Mouse (Mus musculus) embryonic facial prominence, embryonic 10.5 days (tissue): Measurements from ENCODE around the gene Alk. TPM values are rescaled to one million over a fixed set of nuclear protein-coding genes. Genes with fewer than 3 reads are reported as not detected.
"Not testable (repeated sequence)": the region's sequence is repeated elsewhere in the genome, so short reads cannot be mapped to it uniquely, and the experiment has no call there.

Experiments used
- DNase-seq: peaks from one replicate; pipeline ENCODE4 v3.0.0-alpha.2; 2017; ENCODE audit warnings: low spot score
- H3K27ac ChIP-seq: fragments of 300-500 bp; sonication (generic); replicated peaks from 2 replicates; pipeline ENCODE4 v1.5.1; 2016; ENCODE audit warnings: mild to moderate bottlenecking
- H3K27me3 ChIP-seq: fragments of 300-500 bp; sonication (generic); replicated peaks from 2 replicates; pipeline ENCODE4 v1.6.1; 2016; ENCODE audit warnings: low read depth, mild to moderate bottlenecking; ENCODE audit not compliant: poor library complexity, severe bottlenecking
- H3K36me3 ChIP-seq: fragments of 300-500 bp; sonication (generic); replicated peaks from 2 replicates; pipeline ENCODE4 v1.6.1; 2016; ENCODE audit warnings: mild to moderate bottlenecking, moderate library complexity
- H3K4me1 ChIP-seq: fragments of 300-500 bp; sonication (generic); 2 replicates; pipeline ENCODE4 v1.6.1; 2016
- H3K4me3 ChIP-seq: fragments of 300-500 bp; sonication (generic); 2 replicates; pipeline ENCODE4 v1.5.1; 2016; ENCODE audit warnings: mild to moderate bottlenecking, moderate library complexity
- H3K9me3 ChIP-seq: fragments of 300-500 bp; sonication (generic); 2 replicates; pipeline ENCODE4 v1.6.1; 2016; ENCODE audit warnings: mild to moderate bottlenecking
- WGBS: fragments of 180-500 bp; shearing (Covaris S2); methylation state at CpG from one replicate; pipeline ENCODE4 v1.1.7; 2016; 5-methylcytosine and 5-hydroxymethylcytosine counted together
- polyA plus RNA-seq: library from polyadenylated mRNA; unstranded; fragments of >200 nt; fragmentation: Nextera tagmentation; extraction: Ambion mirVana; gene quantifications from 2 replicates; pipeline ENCODE4 v1.2.1, GENCODE M21; 2016

The Alk gene
- polyA plus RNA-seq, 1 experiment from 2014 or later: 0.40 TPM

DNA sequence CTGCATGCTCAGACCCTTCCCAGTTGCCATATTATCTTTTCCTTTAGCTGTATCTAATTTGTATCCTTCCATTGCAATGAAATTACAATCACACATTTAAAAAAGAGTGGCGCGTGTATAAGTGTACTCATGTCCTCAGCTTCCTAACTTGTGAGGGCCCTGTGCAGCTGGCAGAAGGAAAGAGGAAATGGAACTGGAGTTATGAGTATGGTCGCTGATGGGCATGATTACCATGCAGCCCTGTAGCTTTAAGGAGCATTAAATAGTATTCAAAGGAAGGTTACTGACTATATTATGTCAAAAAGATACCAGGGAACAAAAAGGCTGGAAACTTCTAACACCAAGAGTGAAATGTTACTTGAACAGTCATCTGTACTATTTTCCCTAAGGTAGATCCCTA lies 79.6 kb downstream of the Alk start:
- no peaks in the 10 kb centered on the region for H3K9me3 ChIP-seq

DNA sequence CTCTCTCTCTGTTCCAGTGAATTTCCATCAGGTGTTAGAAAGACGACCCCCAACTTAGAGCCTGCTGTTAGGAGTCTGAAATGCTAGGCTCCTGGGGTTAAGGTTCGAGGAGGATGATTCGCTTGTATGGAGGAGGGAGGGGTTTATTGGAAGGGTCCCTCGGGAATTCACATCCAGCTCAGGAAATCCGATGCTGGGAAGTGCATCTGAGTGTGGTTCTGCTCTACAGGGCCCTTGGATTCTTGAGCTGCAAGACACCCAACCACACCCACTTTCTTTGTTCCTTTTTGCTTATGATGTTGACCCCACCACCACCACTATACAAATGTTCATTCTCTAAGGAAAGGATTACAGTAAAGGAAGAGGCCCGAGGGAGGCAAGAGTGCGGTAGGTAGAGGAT lies 81.4 kb downstream of the Alk start:
- Histone ChIP-seq H3K36me3 (no peaks in the 10 kb centered on the region), H3K27ac (no peak overlapping the region), H3K9me3 (no peaks in the 10 kb centered on the region), H3K4me3 (no peak overlapping the region), H3K27me3 (no peaks in the 10 kb centered on the region), H3K4me1 (no peaks in the 10 kb centered on the region)
- WGBS: 46% methylated on average over 7 of the region's 7 CpGs
- DNase-seq: no peak

More for the DNA sequence above, 79.6 kb downstream of the Alk start:
- H3K27me3 ChIP-seq: no peaks in the 10 kb centered on the region
- WGBS: 92% methylated on average over 3 of the region's 3 CpGs
- H3K36me3 ChIP-seq: no peaks in the 10 kb centered on the region
- H3K4me3 ChIP-seq: no peak overlapping the region
- DNase-seq: no peak
- no peak overlapping the region for H3K27ac ChIP-seq
- no peaks in the 10 kb centered on the region for H3K4me1 ChIP-seq

DNA sequence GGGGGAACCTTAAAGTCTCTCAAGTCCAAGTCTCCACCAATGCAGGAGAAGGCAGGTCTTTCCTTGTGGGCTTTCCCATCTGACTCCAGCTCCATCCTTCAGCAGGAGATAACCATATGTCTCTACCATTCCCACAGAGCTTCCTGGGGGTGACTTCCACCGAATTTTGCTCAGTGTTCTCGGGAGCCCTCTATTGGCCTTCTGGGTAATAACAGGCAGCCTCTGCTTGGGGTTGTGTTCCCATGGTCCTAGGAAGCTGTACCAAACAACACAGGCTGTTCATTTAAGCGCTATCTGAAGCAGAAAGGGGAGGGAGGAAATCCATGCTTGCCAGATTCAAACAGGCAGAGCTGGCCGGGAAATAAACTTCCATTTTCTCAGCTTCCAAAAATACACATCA lies 82.0 kb downstream of the Alk start:
- Histone ChIP-seq H3K4me3 (no peak overlapping the region), H3K27me3 (no peaks in the 10 kb centered on the region), H3K9me3 (no peaks in the 10 kb centered on the region), H3K27ac (no peak overlapping the region), H3K36me3 (no peaks in the 10 kb centered on the region), H3K4me1 (no peaks in the 10 kb centered on the region)
- peak; percentile 43 for DNase-seq
- 22% methylated on average over 4 of the region's 4 CpGs for WGBS

- Histone ChIP-seq H3K27me3 (no peaks in the 10 kb centered on the region), H3K36me3 (no peaks in the 10 kb centered on the region), H3K27ac (no peak overlapping the region), H3K4me3 (no peak overlapping the region), H3K4me1 (no peaks in the 10 kb centered on the region), H3K9me3 (no peaks in the 10 kb centered on the region)
- WGBS: 93% methylated on average over 5 of the region's 5 CpGs
- DNase-seq: no peak
Observed at GRCm38 (mm10) chr17:72521353-72521752, 83.1 kb downstream of the Alk start.

- 87% methylated on average over 6 of the region's 6 CpGs for WGBS
- no peak for DNase-seq
- Histone ChIP-seq H3K36me3 (no peaks in the 10 kb centered on the region), H3K4me1 (no peaks in the 10 kb centered on the region), H3K9me3 (no peaks in the 10 kb centered on the region), H3K27me3 (no peaks in the 10 kb centered on the region), H3K4me3 (no peak overlapping the region), H3K27ac (no peak overlapping the region)
Observed at GRCm38 (mm10) chr17:72510746-72511145, 93.7 kb downstream of the Alk start.

DNA sequence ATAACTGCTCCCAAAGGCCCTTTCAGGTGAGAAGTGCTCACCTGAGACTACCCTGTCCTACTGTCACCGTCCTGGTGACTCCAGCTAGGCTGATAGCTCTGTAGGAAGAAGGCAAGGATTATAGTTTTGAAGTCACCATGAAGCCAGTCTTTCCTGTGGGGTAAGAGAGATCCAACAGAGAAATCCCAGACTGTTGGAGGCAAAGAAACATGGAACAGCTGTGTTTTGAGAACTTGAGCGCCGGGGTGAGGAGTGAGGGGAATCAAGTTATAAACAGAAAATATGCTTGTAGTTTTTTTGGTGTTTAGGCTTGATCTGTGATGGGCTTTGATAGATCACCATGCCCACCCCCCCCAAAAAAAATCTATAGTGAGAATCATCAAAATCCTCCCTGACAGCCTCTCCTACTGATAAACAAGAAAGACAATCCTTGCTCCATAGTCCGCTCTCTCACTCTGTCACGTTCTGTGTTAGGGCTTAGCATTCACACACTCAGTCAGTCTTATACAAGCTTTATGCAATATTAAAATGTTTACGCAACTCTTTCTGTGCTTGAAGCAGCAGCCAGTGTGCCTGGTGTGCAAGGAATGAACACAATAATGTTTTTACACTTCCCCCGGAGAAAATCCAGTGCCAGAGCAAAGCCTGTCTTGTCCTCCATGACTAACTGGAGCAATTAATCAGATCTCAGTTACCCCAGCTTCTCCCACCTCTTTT lies 95.6 kb downstream of the Alk start:
- 86% methylated on average over 7 of the region's 7 CpGs for WGBS
- Histone ChIP-seq H3K4me1 (no peaks in the 10 kb centered on the region), H3K4me3 (no peak overlapping the region), H3K27ac (no peak overlapping the region), H3K27me3 (no peaks in the 10 kb centered on the region), H3K9me3 (no peaks in the 10 kb centered on the region), H3K36me3 (no peaks in the 10 kb centered on the region)
- DNase-seq: no peak

GRCm38 (mm10) chr17:72505213-72505612 lies 99.2 kb downstream of the Alk start:
- Histone ChIP-seq H3K27ac (no peak overlapping the region), H3K4me3 (no peak overlapping the region), H3K36me3 (no peaks in the 10 kb centered on the region), H3K4me1 (no peaks in the 10 kb centered on the region), H3K27me3 (no peaks in the 10 kb centered on the region), H3K9me3 (no peaks in the 10 kb centered on the region)
- no peak for DNase-seq
- WGBS: 49% methylated on average over 7 of the region's 7 CpGs

DNA sequence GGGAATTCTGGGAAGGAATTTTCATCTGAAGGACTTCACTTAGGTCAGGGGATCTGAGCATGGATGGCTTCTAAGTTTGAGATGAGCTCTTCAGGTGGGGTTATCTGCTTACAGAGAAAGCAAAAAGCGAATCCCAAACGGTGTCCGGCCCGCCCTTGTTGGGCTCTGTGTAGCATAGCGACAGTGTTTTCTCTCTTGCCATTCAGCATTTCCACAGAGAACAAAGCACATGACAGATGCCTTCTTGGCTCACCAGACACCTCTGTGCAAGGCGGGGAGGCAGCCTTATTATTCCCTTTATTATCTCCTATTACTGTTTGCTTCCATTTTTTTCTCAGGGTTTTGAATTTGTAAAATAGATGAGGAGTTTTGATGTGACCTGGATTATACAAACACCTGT lies 99.8 kb downstream of the Alk start:
- no peaks in the 10 kb centered on the region for H3K36me3 ChIP-seq
- H3K27ac ChIP-seq: no peak overlapping the region
- H3K27me3 ChIP-seq: no peaks in the 10 kb centered on the region
- no peaks in the 10 kb centered on the region for H3K9me3 ChIP-seq
- no peaks in the 10 kb centered on the region for H3K4me1 ChIP-seq
- WGBS: 83% methylated on average over 6 of the region's 6 CpGs
- no peak overlapping the region for H3K4me3 ChIP-seq
- no peak for DNase-seq

- H3K36me3 ChIP-seq: no peaks in the 10 kb centered on the region
- H3K4me3 ChIP-seq: no peak overlapping the region
- whole genome bisulfite sequencing: 79% methylated on average over 5 of the region's 5 CpGs
- no peak overlapping the region for H3K27ac ChIP-seq
- no peaks in the 10 kb centered on the region for H3K9me3 ChIP-seq
- no peak for DNase-seq
- no peaks in the 10 kb centered on the region for H3K27me3 ChIP-seq
- no peaks in the 10 kb centered on the region for H3K4me1 ChIP-seq
Observed at GRCm38 (mm10) chr17:72495395-72495794, 109.0 kb downstream of the Alk start.

GRCm38 (mm10) chr17:72485623-72486022 lies 118.8 kb downstream of the Alk start:
- H3K36me3 ChIP-seq: no peaks in the 10 kb centered on the region
- no peaks in the 10 kb centered on the region for H3K27me3 ChIP-seq
- no peak overlapping the region for H3K27ac ChIP-seq
- H3K9me3 ChIP-seq: no peaks in the 10 kb centered on the region
- WGBS: 83% methylated on average over 4 of the region's 4 CpGs
- no peaks in the 10 kb centered on the region for H3K4me1 ChIP-seq
- H3K4me3 ChIP-seq: no peak overlapping the region
- DNase-seq: no peak

GRCm38 (mm10) chr17:72479260-72479659 lies 125.2 kb downstream of the Alk start:
- not testable (repeated sequence) for H3K36me3 ChIP-seq, H3K27ac ChIP-seq, H3K4me3 ChIP-seq, H3K27me3 ChIP-seq, H3K4me1 ChIP-seq, H3K9me3 ChIP-seq, DNase-seq
- 93% methylated on average over 7 of the region's 7 CpGs for WGBS

DNA sequence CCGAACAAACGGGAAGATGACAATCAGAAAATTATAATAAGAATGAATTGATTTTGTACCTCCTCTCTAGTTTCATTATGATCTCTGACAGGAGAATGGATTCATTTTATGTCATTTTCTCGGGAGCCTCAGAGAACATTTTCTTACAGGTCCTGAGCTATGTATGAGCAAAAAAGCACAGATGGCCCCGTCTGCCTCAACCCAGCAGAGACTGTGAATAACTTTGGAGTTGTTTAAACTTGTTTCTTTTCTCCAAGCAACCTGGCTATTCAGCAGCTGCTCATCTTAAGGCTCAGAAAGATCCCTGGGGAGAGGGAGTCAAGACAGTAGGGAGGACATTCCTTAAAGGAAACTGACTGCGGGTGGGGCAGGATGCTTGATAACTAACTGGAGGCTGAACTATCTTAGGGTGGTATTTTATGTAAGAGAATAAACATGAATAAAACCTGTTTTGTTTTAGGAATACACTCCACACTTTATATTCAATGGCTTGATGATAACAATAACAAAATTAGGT lies 126.5 kb downstream of the Alk start:
- H3K9me3 ChIP-seq: no peaks in the 10 kb centered on the region
- H3K27ac ChIP-seq: no peak overlapping the region
- DNase-seq: no peak
- 61% methylated on average over 5 of the region's 5 CpGs for WGBS
- H3K4me1 ChIP-seq: peaks cover 4% of the 10 kb centered on the region; the same call in 1 of the 2 replicates
- no peak overlapping the region for H3K4me3 ChIP-seq
- H3K36me3 ChIP-seq: no peaks in the 10 kb centered on the region
- no peaks in the 10 kb centered on the region for H3K27me3 ChIP-seq

DNA sequence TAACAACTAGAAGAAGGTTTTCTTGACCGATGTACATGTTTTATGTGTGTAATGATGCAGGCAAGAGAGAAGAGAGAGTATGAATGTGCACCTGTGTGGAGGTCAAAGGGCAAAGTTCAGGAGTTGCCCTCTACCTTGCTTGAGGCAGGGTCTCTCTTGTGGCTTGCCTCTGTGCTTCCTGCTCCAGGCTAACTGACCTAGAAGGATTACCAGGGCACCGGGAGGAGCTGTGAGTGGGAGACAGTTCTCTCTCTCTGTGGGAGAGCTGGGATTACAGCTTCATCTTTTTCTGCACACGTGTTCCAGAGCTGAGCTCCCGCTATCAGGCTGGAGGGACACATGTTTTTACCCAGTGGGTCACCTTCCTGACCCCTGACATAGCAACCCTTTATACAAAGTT lies 127.5 kb downstream of the Alk start:
- no peak overlapping the region for H3K4me3 ChIP-seq
- peaks cover 4% of the 10 kb centered on the region; the same call in 1 of the 2 replicates for H3K4me1 ChIP-seq
- DNase-seq: peak; percentile 8
- no peaks in the 10 kb centered on the region for H3K27me3 ChIP-seq
- H3K36me3 ChIP-seq: no peaks in the 10 kb centered on the region
- H3K9me3 ChIP-seq: no peaks in the 10 kb centered on the region
- no peak overlapping the region for H3K27ac ChIP-seq
- WGBS: 37% methylated on average over 4 of the region's 4 CpGs
